Mouse (Mus musculus) layer of hippocampus, adult 8-10 months (tissue): Measurements from ENCODE around the gene Teddm1a. TPM values are rescaled to one million over a fixed set of nuclear protein-coding genes. Genes with fewer than 3 reads are reported as not detected.
A peak's percentile ranks its signal among the peaks of the same experiment; 100 is the strongest.

Experiments
- DNase-seq, 2 experiments: peaks; one replicate each; pipeline ENCODE4 v3.0.0; 2022; ENCODE audit warnings: low spot score in 2 of 2
- total RNA-seq, 4 experiments: library from RNA; stranded (reverse); gene quantifications; 2 replicates each; pipeline ENCODE4 v1.2.4; 2022

Gene Teddm1a
- total RNA-seq, 4 experiments from 2014 or later: not detected

DNA sequence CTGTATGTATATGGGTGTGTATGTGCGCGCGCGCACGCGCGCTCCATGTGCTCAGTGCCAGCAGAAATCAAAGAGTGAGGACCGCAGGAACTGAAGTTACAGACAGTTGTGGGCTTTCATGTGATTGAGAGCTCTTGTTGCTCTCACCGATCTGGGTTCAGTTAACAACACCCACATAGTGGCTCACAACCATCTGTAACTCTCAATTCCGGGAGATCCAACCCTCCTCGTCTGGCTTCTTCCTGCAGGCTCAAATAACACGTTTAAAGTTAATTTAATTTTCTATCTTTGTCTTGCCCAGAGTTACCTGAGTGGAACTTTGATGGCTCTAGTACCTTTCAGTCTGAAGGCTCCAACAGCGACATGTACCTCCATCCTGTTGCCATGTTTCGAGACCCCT lies 12.7 kb downstream of the Teddm1a start:
- DNase-seq: no peak

DNA sequence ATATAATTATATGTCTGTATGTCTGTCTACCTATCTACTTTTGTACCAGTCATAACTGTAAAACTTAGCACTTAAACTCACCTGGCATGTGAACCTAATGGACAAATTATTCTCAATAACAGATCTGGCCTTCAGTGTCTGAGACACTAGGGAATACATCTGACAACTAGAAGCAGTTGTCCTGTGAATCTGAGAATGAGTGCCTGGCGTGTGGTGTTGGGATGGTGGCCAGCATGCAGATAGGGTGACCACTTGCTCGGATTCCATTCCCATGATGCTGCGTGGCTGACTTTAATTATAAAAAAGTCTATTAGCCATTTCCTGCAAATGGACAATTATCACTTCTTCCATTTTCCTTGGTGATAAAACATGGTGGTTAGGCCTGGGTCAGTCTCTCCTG lies 14.3 kb downstream of the Teddm1a start:
- no peak for DNase-seq

GRCm38 (mm10) chr1:153908208-153908607 lies 16.7 kb downstream of the Teddm1a start:
- no peak for DNase-seq

DNA sequence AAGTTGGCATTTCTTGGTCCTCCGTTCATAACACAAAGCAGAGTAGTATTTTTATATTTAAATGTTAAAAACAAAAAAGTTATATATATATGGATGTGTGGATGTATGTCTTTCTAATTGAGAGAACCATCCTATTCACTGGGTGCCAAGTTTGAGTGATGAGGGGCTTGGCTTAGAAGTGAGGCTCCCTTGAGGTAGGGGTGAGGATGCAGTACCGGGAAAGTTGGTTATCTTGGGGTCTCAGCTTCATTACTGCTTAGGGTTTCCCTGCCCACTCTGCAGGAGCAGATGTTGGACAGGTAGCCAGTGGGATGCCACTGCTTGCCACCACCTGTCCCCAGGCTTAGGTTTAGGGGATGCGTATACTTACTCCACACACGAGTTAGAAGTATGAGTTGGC lies 17.2 kb downstream of the Teddm1a start:
- no peak for DNase-seq

GRCm38 (mm10) chr1:153909213-153909962 lies 17.8 kb downstream of the Teddm1a start:
- DNase-seq: no peak

- no peak for DNase-seq
These were observed 18.4 kb downstream of the Teddm1a start for GRCm38 (mm10) chr1:153909963-153910291.

- no peak for DNase-seq
These were observed 18.9 kb downstream of the Teddm1a start for GRCm38 (mm10) chr1:153910423-153910822.

DNA sequence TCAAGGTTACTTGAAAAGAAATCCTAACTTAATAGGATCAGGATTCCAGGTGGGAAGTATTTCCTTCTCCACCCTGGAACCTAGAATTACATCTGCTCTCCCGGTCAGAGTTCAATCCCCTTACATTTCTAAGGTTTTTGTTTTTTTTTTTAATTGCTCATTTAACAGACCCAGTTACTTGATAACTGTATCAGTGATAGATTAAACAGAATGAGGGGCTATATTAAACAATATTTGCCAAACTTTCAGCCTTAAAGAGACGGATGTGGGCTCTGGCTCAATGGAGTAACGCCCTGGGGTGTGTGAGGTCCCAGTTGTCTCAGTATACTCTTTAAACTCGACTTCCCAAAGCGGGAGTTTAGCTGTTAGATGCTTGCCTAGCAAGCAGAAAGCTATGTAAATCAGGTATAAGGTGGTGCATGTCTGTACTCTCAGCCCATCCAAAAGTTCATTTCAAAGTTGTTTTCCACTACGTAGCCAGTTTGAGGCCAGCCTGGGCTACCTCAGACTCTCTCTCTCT lies 19.8 kb downstream of the Teddm1a start:
- no peak for DNase-seq

- no peak for DNase-seq
These were observed 22.3 kb downstream of the Teddm1a start for GRCm38 (mm10) chr1:153913869-153914268.

GRCm38 (mm10) chr1:153918521-153919206 lies 27.1 kb downstream of the Teddm1a start:
- no peak for DNase-seq

- no peak for DNase-seq
These were observed 30.1 kb downstream of the Teddm1a start for GRCm38 (mm10) chr1:153921642-153922041.

DNA sequence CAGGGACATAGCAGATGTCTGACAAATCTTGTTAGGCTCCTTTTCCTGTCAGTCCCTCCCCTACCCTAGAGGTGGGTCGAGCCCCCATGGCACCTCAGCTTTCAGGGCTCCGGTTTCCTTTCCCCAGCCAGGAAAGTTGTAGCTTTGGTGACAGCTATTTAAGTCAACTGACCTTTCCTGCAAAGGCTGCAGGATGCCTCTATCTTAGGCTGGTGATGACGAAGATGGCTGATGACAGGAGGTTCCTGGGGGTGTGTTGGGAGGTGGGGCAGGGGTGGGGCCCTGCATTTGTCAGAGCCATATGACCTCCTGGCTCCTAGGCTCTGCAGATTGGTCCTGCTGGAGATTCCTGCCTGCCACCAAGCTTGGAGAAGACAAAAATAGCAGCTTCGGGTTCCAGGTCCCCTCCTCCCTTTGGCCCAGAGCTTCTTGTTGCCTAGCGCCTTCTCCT lies 31.1 kb downstream of the Teddm1a start:
- no peak for DNase-seq

- DNase-seq: no peak
These were observed 33.1 kb downstream of the Teddm1a start for GRCm38 (mm10) chr1:153924395-153925385.

GRCm38 (mm10) chr1:153930431-153930830 lies 38.9 kb downstream of the Teddm1a start:
- no peak for DNase-seq

- DNase-seq: no peak
These were observed 42.2 kb downstream of the Teddm1a start for GRCm38 (mm10) chr1:153933772-153934171.

DNA sequence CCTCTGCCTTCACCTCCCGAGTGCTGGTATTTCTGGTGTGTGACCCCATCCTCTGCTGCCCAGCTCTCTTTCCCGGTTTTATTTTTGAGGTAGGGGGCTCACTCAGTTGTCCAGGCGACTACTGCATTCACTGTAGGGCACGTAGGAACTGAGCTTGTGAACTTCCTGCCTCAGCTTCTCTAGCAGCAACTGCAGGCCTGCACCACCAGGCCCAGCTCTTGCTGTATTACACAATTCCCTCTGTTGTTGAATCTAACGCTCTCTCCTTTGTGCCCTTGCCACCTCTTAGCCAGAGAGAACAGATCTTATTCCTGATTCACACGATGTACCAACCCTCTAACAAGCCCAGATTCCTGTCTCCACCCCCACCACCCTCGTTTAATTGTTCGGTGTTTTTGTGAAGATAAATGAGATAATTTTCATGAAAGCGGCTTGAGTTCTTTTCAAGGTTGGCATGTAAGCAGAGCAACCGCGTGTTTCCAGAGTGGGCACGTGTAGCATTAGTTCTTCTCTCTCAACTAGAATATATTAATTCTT lies 44.4 kb downstream of the Teddm1a start:
- no peak for DNase-seq

DNA sequence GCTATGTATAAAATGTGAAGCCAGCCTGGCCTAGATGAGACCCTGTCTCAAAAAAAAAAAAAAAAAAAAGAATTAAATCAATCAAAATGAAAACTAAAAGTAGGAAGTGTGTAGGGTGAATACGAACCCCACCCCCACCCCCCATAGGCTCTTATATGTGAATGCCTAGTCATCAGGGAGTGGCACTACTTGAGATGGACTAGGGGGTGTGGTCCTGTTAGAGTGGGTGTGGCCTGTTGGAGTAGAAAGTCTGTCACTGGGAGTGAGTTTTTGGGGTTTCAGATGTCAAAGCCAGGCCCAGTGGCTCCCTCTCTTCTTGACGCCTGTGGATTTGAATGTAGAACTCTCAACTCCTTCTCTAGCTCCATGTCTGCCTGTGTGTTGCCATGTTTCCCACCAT lies 45.5 kb downstream of the Teddm1a start:
- DNase-seq: no peak

GRCm38 (mm10) chr1:153940986-153941385 lies 49.4 kb downstream of the Teddm1a start:
- peak in 1 of 2 experiments; percentile 20 for DNase-seq
